Mouse (Mus musculus) myocyte (in vitro differentiated cells): ENCODE results near the gene Ptpn7.
A peak's percentile ranks its signal among the peaks of the same experiment; 100 is the strongest.

Experiments used
- POLR2A ChIP-seq: IDR thresholded peaks from one replicate; pipeline ENCODE4 v1.6.1; 2011; ENCODE audit warnings: low read depth, mild to moderate bottlenecking, control low read depth, moderate library complexity; ENCODE audit not compliant: insufficient read length
- POLR2AphosphoS2 ChIP-seq: IDR thresholded peaks from one replicate; pipeline ENCODE4 v1.6.1; 2011; ENCODE audit warnings: low read depth, control low read depth; ENCODE audit not compliant: insufficient read length
- TCF12 ChIP-seq: IDR thresholded peaks from one replicate; pipeline ENCODE4 v1.6.1; 2011; ENCODE audit warnings: mild to moderate bottlenecking, control low read depth; ENCODE audit not compliant: poor library complexity, insufficient read depth, severe bottlenecking

GRCm38 (mm10) chr1:135183941-135184570, 51.6 kb downstream of the Ptpn7 start:
- no peak for TF ChIP-seq TCF12
- TF ChIP-seq POLR2AphosphoS2 = no peak
- peak; percentile 16 for TF ChIP-seq POLR2A
